Mouse (Mus musculus): ENCODE results near the gene Mapk8ip2.

Mapk8ip2 gene

DNA sequence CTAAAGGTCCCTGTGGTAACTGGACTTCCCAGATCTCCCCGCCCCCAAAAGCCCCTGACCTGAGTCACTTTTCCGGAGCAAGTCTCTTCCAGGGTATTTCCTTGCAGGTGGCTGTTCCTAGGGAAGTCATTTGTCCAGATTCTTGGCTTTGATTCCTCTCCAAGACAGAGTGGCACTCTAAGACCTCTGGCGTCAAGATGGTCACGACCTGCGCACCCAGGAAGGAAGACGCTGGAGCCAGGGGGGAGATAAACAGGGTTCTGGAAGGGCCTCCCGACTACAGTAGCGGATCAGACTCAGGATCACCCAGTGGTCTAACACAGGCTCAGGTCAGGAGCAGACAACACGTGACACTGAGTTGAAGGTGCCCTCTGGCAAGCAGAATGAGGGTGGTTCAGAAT lies 23.4 kb downstream of the Mapk8ip2 start, which contains the start of gene Arsa:
Arsa (minus strand) TSS at position 335 of the 401 bp plus-strand sequence.
- in situ Hi-C loops (cut with MboI; ENCODE audit: unreplicated experiment in 2 of 2): loop anchor here in 1 of 2 experiments (25.0 kb wide), 1 partner anchor 735 kb away; the partner anchor contains the start of gene Alg10b

DNA sequence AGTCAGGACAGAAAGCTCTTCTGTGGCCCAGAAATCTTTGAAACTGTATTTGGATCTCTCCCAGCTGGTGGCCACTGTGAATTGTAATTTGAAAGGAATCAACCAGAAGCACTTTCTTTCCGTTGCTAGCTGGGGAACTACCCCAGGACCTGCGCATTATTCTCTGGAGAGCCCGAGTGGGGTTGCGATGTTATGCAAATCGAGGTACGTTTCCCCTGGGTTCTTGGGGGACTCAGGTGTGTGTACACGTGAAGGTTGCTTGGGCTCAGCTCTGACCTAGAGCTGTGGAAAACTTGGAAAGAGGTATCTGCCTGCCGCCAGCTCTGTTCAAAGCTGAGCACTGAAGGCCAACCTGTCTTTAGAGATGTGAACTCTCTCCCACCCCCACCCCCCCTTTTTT lies 24.1 kb downstream of the Mapk8ip2 start:
- in situ Hi-C loops (cut with MboI; ENCODE audit: unreplicated experiment in 2 of 2): loop anchor here in 1 of 2 experiments (25.0 kb wide), 1 partner anchor 734 kb away; the partner anchor contains the start of gene Alg10b

GRCm38 (mm10) chr15:89478622-89479021 lies 24.9 kb downstream of the Mapk8ip2 start:
- in situ Hi-C loops (cut with MboI; ENCODE audit: unreplicated experiment in 2 of 2): loop anchor here in 1 of 2 experiments (25.0 kb wide), 1 partner anchor 734 kb away; the partner anchor contains the start of gene Alg10b

DNA sequence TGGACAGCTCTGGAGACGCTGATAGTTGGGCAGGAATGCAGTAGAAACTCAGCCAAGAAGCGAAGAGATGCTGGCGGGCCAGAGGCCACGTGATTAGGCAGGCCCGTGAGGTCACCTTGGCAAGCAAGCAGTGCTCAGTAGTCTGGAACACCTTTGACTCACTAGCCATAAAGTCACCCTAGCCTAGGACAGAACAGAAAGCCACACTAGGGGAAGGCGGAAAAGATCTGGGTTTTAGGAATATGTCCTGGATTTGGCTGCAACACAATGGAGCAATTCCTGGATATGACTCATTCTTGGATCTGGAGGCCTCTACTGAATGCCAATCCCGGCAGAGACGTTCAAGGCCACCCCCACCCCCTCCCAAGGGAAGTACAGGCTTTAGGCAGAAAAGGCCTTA lies 26.9 kb downstream of the Mapk8ip2 start:
- in situ Hi-C loops (cut with MboI; ENCODE audit: unreplicated experiment in 2 of 2): loop anchor here in 1 of 2 experiments (25.0 kb wide), 1 partner anchor 732 kb away; the partner anchor contains the start of gene Alg10b

GRCm38 (mm10) chr15:89488182-89488581 lies 34.5 kb downstream of the Mapk8ip2 start:
- in situ Hi-C loops (cut with MboI; ENCODE audit: unreplicated experiment in 2 of 2): loop anchor here in 1 of 2 experiments (25.0 kb wide), 1 partner anchor 724 kb away; the partner anchor contains the start of gene Alg10b

DNA sequence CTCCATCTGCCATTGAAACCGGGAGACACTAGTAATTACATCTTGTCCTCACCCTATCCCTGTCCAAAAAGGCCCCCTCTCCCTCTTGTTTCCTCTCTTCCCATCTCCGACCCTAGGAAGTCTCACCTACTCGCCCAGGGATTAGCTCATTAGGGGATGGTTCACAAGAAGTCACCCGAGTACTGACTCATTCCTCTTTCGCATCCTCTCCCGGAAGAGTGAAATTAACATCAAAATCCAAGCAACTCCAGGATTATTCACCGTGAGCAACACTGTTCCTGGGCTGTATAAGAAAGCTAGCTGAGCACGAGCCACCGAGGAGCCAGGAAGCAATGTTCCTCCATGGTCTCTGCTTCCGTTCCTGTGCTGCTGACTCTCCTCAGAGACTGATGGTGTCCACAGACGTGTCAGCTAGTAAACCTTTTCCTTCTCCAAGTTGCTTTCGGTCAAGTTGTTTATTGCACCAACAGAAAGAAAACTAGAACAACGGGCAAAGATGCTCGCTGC lies 35.0 kb downstream of the Mapk8ip2 start:
- in situ Hi-C loops (cut with MboI; ENCODE audit: unreplicated experiment in 2 of 2): loop anchor here in 1 of 2 experiments (25.0 kb wide), 1 partner anchor 724 kb away; the partner anchor contains the start of gene Alg10b

- in situ Hi-C loops (cut with MboI; ENCODE audit: unreplicated experiment in 2 of 2): loop anchor here in 1 of 2 experiments (25.0 kb wide), 1 partner anchor 717 kb away; the partner anchor contains the start of gene Alg10b
Measured at GRCm38 (mm10) chr15:89494970-89495369, 41.3 kb downstream of the Mapk8ip2 start.

- in situ Hi-C loops (cut with MboI; ENCODE audit: unreplicated experiment in 2 of 2): loop anchor here in 1 of 2 experiments (25.0 kb wide), 1 partner anchor 716 kb away; the partner anchor contains the start of gene Alg10b
Measured at GRCm38 (mm10) chr15:89496131-89496530, 42.4 kb downstream of the Mapk8ip2 start.

- in situ Hi-C loops (cut with MboI; ENCODE audit: unreplicated experiment in 2 of 2): loop anchor here in 1 of 2 experiments (25.0 kb wide), 1 partner anchor 715 kb away; the partner anchor contains the start of gene Alg10b
Measured at GRCm38 (mm10) chr15:89496841-89497240, 43.1 kb downstream of the Mapk8ip2 start.

- in situ Hi-C loops (cut with MboI; ENCODE audit: unreplicated experiment in 2 of 2): loop anchor here in 1 of 2 experiments (25.0 kb wide), 1 partner anchor 715 kb away; the partner anchor contains the start of gene Alg10b
Measured at GRCm38 (mm10) chr15:89497391-89498048, 43.8 kb downstream of the Mapk8ip2 start.

DNA sequence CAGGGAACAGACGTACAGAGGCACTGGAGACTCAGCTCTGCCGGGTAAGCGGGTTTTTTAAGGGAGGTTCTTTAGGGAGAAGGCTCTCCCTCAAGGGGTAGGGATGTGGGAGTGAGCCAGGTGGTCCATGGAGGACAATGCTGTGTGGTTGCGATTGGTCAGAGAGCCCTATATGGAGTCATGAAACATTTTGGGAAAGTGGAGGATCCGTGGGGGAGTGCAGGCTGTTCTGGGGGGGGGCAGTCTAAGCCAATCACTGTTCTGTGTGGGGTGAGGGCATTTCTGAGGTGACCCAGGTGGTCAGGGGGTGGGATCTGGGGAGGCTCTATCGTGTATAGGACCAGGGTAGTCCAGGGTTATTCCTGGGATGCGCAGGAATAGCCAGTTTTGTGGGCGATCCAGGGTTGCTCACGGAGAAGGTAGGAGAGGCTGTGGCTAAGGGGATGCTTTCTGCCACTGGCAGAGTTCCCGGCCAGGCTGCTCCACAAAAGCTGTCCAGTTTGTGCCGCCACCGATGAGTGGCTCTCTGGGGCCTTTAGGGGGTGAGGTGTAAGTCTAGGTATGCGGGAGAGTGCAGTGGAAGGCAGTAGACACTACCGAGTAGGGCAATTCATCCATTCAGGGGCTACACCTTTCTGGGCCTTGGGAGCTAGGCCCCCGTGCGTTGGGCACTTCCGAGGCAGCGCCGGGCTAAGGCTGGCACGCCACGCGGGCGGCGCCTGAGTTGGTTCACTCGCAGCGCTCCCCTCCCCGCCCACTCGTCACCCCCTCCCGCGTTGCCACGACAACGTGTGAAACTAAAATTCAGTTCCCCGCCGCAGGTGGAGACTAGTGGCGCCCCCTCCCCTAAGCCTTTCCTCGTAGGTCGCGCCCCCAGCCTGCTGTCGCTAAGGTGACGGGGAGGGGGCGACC lies 44.6 kb downstream of the Mapk8ip2 start:
- in situ Hi-C loops (cut with MboI; ENCODE audit: unreplicated experiment in 2 of 2): loop anchor here in 1 of 2 experiments (25.0 kb wide), 1 partner anchor 714 kb away; the partner anchor contains the start of gene Alg10b

DNA sequence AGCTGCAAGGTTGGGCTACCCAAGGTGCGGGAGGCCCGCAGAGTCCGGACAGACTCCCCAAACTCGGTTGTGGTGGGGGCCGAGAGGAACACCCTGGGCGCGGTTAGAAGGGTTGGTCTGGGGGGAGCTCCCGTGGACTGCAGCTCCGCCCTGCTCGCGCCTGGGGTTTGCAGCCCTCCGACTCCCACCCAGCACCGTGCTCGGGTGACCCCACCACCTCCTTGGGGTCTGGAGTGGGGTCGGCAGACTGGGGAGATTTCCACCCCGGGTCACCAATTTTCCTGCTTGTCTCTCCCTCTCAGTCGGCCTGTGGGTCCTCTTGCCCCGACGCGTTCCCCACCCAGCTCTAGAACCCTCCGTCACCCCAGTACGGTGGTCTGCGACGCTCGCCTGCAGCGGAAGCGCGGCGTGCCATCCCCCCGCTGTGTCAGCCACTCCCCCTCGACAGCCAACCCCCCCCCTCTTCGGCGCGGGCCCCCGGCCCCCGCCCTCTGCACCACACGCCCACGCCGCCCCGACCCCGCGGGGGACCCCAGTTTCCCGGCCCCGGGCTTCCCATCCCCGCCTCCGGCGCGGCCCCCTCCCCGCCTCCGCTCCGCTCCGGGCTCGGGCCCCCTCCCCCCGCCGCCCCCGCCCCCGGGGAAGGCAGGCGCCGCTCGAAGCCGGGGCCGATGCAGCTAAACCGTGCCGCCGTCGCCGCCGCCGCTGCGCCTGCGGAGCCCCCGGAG lies 45.4 kb downstream of the Mapk8ip2 start, which contains the start of gene Shank3:
Shank3 (plus strand) TSS at position 663 of the 728 bp plus-strand sequence.
- in situ Hi-C loops (cut with MboI; ENCODE audit: unreplicated experiment in 2 of 2): loop anchor here in 1 of 2 experiments (25.0 kb wide), 1 partner anchor 713 kb away; the partner anchor contains the start of gene Alg10b

GRCm38 (mm10) chr15:89499784-89500220 lies 46.1 kb downstream of the Mapk8ip2 start:
- in situ Hi-C loops (cut with MboI; ENCODE audit: unreplicated experiment in 2 of 2): loop anchor here in 1 of 2 experiments (25.0 kb wide), 1 partner anchor 712 kb away; the partner anchor contains the start of gene Alg10b

DNA sequence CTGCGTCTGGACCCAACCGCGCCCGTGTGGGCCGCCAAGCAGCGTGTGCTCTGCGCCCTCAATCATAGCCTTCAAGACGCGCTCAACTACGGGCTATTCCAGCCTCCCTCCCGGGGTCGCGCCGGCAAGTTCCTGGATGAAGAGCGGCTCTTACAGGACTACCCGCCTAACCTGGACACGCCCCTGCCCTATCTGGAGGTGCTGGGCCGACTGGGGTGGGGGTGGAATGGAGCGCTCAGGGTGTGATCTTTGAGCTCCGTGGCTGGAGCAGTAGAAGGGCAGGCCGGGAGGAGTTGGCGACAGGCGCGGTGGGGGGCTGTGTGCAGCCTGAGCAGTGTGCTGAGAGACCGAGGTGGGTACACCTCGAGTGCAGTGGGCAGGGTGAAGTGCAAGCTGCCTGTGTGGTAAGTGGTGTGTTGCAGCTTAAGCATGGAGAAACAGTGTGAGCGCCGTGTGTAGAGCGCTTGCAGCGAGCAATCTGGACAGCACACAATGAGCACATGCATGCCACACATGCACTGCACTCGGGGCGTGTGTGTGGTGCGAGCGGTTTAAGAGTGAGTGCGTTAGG lies 46.6 kb downstream of the Mapk8ip2 start:
- in situ Hi-C loops (cut with MboI; ENCODE audit: unreplicated experiment in 2 of 2): no loop called here

DNA sequence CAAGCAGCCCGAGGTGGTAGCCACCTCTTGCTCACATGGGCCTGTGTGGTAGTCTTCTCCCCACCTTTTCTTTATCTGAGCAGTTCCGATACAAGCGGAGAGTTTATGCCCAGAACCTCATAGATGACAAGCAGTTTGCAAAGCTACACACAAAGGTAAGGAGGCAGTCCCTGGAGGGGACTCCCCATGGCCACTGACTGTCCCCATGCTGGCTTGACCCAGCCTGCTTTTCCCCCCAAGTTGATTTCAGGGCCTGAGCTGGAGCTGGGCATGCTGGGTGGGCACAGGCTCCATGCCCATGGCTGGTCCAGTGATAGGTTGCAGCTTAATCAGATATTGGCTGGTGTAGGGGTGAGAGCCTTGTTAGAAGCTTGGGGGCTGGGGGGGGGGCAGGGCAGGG lies 47.6 kb downstream of the Mapk8ip2 start:
- in situ Hi-C loops (cut with MboI; ENCODE audit: unreplicated experiment in 2 of 2): no loop called here

GRCm38 (mm10) chr15:89504838-89505237 lies 51.1 kb downstream of the Mapk8ip2 start:
- in situ Hi-C loops (cut with MboI; ENCODE audit: unreplicated experiment in 2 of 2): no loop called here

- in situ Hi-C loops (cut with MboI; ENCODE audit: unreplicated experiment in 2 of 2): no loop called here
Measured at GRCm38 (mm10) chr15:89507751-89508150, 54.0 kb downstream of the Mapk8ip2 start.

DNA sequence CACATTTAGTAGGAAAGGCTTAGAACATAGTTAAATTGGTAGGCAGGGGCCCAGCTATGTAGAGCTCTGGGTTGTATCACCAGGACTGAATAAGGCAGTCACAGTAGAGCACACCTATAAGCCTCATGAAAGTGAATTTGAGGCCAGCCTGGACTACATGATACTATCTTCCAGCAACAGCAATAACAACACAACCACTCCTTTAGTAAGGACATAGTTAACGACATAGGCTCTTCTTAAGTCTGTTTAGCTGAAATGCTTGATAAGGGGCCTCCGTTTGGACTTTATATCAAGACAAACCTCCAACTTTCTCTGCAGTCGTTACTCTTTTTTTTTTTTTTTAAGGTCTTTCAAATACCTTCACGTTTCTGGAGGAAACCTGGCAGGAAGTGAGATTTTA lies 59.0 kb downstream of the Mapk8ip2 start:
- in situ Hi-C loops (cut with MboI; ENCODE audit: unreplicated experiment in 2 of 2): no loop called here
